Mouse (Mus musculus) testis, adult 2 months (tissue): Measurements from ENCODE around the gene Casc3.
A peak's percentile ranks its signal among the peaks of the same experiment; 100 is the strongest.

Source experiments
- CTCF ChIP-seq: fragments of 200-500 bp; IDR thresholded peaks from 2 replicates; pipeline ENCODE4 v1.5.1; 2012; ENCODE audit warnings: low read depth, mild to moderate bottlenecking, inconsistent platforms, low read length, moderate library complexity; ENCODE audit not compliant: control insufficient read depth, insufficient read depth, insufficient replicate concordance
- POLR2A ChIP-seq: fragments of 200-500 bp; IDR thresholded peaks from 2 replicates; pipeline ENCODE4 v1.6.1; 2012; ENCODE audit warnings: low read depth, mild to moderate bottlenecking, inconsistent platforms, low read length, moderate library complexity; ENCODE audit not compliant: control insufficient read depth

DNA sequence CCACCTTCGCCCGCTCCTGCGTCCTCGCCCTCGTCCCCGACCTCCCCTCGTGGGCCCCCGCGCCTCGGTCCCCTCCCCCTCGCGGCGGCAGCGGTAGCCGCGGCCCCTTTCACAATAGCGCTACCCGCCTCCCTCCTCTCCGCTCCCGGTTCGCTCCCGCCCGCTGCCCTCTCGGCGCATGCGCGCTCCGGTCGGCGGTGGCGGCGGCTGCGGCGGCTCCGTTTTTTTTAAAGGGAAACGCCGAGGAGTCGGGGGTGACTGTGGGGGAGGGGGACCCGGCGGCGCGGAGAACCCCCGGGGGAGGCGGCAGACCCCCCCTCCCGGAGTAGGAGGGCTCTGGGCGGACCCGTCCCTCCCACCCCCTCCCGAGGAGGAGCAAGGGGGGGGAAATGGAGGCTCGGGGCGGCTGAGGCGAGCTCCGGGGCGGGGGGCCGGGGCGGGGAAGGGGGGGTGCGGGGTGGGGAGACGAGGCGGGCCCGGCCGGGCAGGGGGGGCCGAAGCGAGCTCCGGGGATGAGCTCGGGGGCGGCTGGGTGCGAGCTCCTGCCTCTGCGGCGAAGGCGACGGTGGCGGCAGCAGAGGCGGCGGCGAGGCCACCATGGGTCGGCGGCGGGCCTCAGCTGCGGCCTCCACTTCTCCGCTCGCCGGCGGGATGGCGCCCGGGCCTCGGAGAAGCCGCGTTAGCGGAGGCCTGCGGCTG is 9.5 kb upstream of the Casc3 start, which contains the start of gene Msl1:
- TF ChIP-seq CTCF (no peak), POLR2A (peak; percentile 63; the same call in 1 of the 2 replicates)
